Mouse (Mus musculus): ENCODE results near the gene Il21r. TPM values are rescaled to one million over a fixed set of nuclear protein-coding genes. Genes with fewer than 3 reads are reported as not detected.

Il21r gene
- 0.49 and 0.55 TPM in 2 replicates for polyA plus RNA-seq (2015; fragmentation: Nextera tagmentation; extraction: Ambion mirVana)

- H3K4me3 ChIP-seq: no peak within 1 kb of the TSS
- H3K4me1 ChIP-seq: no peaks in the 10 kb centered on the region
- H3K9me3 ChIP-seq: no peaks in the 10 kb centered on the region
- no peak within 1 kb of the TSS for H3K27ac ChIP-seq
- WGBS: 74% methylated on average over 11 of the region's 11 CpGs
- H3K4me2 ChIP-seq (replicated peaks): no peak within 1 kb of the TSS
- H3K27me3 ChIP-seq: no peaks in the 10 kb centered on the region; the same call in 1 of the 2 replicates
- peak within 1 kb of the TSS; percentile 13; the same call in 1 of the 2 replicates for H3K9ac ChIP-seq
- no peak for ATAC-seq (ENCODE audit: low FRiP score, low read depth)
- H3K36me3 ChIP-seq: no peaks in the 10 kb centered on the region
Observed at GRCm38 (mm10) chr7:125603185-125603631, at the start of gene Il21r. TSS of gene Il21r (plus strand) at chr7:125603429.

DNA sequence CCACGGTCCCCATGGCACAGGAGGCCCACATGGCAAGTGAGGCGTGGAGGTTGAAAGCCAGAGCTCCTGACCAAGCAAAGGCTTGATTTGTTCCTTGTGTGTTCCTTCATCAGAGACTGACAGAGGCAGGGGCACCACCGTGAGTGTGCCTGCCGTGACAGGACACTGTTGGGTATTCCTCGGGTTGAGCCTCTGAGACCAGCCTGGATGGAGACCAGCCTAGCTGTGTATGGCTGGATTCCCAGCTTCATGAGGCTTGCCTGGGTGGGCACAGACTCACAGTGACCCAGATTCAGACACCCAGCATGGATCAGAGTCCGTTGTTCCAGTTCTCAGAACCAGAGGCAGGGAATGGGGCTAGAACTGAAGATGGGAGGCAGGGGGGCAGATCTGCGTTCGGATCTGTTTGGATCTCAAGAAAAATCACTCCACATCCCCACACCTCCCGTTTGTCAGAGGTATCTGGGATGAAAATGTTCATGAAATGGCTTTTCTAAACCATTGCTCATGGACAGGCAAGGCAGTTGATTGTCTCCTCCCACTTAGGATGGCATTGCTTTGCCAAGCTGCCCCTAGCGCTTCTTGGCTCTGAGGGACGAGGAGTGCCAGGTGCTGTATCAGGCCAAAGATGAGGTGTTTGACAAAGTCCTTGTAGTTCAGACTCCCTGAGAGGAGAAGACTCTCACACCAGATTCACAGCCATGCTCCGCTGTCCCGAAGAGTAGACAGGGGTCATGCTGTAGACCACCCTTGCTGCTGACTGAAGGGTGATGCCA lies 49.4 kb upstream of the Il21r start:
- 0 out of 2 replicates have a peak overlapping the region, but pooled peaks have one; percentile 63 for H3K4me3 ChIP-seq
- 82% methylated on average over 13 of the region's 13 CpGs for WGBS
- H3K27me3 ChIP-seq: peaks cover 23% of the 10 kb centered on the region
- no peak overlapping the region for H3K27ac ChIP-seq
- no peak for ATAC-seq (ENCODE audit: low FRiP score, low read depth)
- H3K4me1 ChIP-seq: peaks cover 17% of the 10 kb centered on the region
- H3K9ac ChIP-seq: no peak overlapping the region
- peak overlapping the region; percentile 93; the same call in 1 of the 2 replicates for H3K4me2 ChIP-seq (replicated peaks)
- H3K9me3 ChIP-seq: no peaks in the 10 kb centered on the region
- no peaks in the 10 kb centered on the region for H3K36me3 ChIP-seq

- Histone ChIP-seq H3K4me1 (peaks cover 17% of the 10 kb centered on the region), H3K4me3 (no peak overlapping the region), H3K36me3 (no peaks in the 10 kb centered on the region), H3K27me3 (peaks cover 23% of the 10 kb centered on the region), H3K27ac (no peak overlapping the region), H3K9me3 (no peaks in the 10 kb centered on the region), H3K9ac (no peak overlapping the region), H3K4me2 (replicated peaks) (no peak overlapping the region)
- no peak for ATAC-seq (ENCODE audit: low FRiP score, low read depth)
- 88% methylated on average over 9 of the region's 9 CpGs for WGBS
Observed at GRCm38 (mm10) chr7:125554456-125555114, 48.6 kb upstream of the Il21r start.

GRCm38 (mm10) chr7:125555351-125555872 lies 47.8 kb upstream of the Il21r start:
- 81% methylated on average over 7 of the region's 7 CpGs for WGBS
- Histone ChIP-seq H3K4me1 (peaks cover 17% of the 10 kb centered on the region), H3K27ac (no peak overlapping the region), H3K4me2 (replicated peaks) (no peak overlapping the region), H3K9ac (no peak overlapping the region), H3K27me3 (peaks cover 23% of the 10 kb centered on the region), H3K9me3 (no peaks in the 10 kb centered on the region), H3K4me3 (no peak overlapping the region), H3K36me3 (no peaks in the 10 kb centered on the region)
- no peak for ATAC-seq (ENCODE audit: low FRiP score, low read depth)

DNA sequence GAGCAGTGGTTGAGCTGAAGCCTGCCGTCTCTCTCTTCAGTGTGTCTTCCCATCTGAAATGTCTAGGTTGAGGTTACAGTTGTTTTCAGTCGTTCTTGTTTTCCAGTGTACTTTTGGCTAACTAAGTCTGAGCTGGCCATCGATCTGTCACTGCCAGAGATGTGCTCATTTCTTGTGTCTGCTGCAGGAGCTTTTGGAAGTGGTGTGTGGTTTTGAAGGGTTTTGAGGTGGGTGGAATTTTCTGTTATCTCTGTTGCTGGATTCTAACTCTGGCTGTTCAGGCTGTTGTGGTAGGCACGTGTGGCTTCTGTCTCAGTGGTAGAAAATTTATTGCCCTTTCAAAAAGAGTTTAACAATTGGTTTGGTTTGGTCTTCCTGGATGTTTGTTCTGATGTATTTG lies 47.1 kb upstream of the Il21r start:
- H3K9me3 ChIP-seq: no peaks in the 10 kb centered on the region
- H3K27ac ChIP-seq: no peak overlapping the region
- 64% methylated on average over 4 of the region's 4 CpGs for WGBS
- no peak overlapping the region for H3K4me2 ChIP-seq (replicated peaks)
- no peak for ATAC-seq (ENCODE audit: low FRiP score, low read depth)
- H3K27me3 ChIP-seq: peaks cover 18% of the 10 kb centered on the region
- no peaks in the 10 kb centered on the region for H3K36me3 ChIP-seq
- H3K4me3 ChIP-seq: no peak overlapping the region
- H3K4me1 ChIP-seq: peaks cover 18% of the 10 kb centered on the region
- H3K9ac ChIP-seq: no peak overlapping the region

- Histone ChIP-seq H3K9me3 (no peaks in the 10 kb centered on the region), H3K27me3 (peaks cover 14% of the 10 kb centered on the region), H3K36me3 (no peaks in the 10 kb centered on the region), H3K4me1 (peaks cover 17% of the 10 kb centered on the region), H3K9ac (no peak overlapping the region), H3K27ac (no peak overlapping the region), H3K4me2 (replicated peaks) (no peak overlapping the region), H3K4me3 (no peak overlapping the region)
- WGBS: 54% methylated on average over 8 of the region's 8 CpGs
- ATAC-seq (ENCODE audit: low FRiP score, low read depth): no peak
Observed at GRCm38 (mm10) chr7:125556865-125557264, 46.4 kb upstream of the Il21r start.

DNA sequence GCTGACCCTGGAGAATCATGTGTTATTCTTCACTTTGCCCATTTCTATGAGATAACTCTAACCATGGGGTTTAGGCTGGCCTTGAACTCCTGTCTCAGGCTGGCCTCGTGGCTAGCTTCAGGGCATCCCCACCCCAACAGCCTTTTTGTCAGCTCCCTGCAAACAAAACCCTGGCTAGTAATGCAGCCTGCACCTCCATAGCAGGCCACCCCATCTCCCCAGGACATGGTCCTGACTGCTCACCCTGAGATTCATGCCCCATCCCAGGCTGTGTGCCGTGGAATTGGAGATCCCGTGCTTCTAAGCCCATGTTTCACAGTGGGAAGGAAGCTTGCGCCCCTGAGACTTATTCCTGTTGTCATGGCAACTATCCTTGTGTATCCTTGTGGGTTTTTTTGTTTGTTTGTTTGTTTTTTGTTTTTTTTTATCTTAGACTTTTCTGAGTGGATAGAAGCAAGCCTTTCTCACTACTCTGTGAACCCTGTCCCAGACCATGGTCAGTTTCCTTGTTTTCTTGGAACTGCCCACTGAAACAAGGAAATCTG lies 44.8 kb upstream of the Il21r start:
- 64% methylated on average over 4 of the region's 4 CpGs for WGBS
- no peaks in the 10 kb centered on the region for H3K36me3 ChIP-seq
- no peak overlapping the region for H3K27ac ChIP-seq
- no peak overlapping the region for H3K4me3 ChIP-seq
- H3K9me3 ChIP-seq: no peaks in the 10 kb centered on the region
- no peak for ATAC-seq (ENCODE audit: low FRiP score, low read depth)
- H3K4me1 ChIP-seq: peaks cover 26% of the 10 kb centered on the region; the same call in 1 of the 2 replicates
- no peak overlapping the region for H3K9ac ChIP-seq
- H3K4me2 ChIP-seq (replicated peaks): no peak overlapping the region
- H3K27me3 ChIP-seq: peaks cover 3% of the 10 kb centered on the region

- Histone ChIP-seq H3K4me1 (peaks cover 26% of the 10 kb centered on the region; the same call in 1 of the 2 replicates), H3K9ac (no peak overlapping the region), H3K9me3 (no peaks in the 10 kb centered on the region), H3K27ac (no peak overlapping the region), H3K4me3 (no peak overlapping the region), H3K36me3 (no peaks in the 10 kb centered on the region), H3K27me3 (no peaks in the 10 kb centered on the region), H3K4me2 (replicated peaks) (no peak overlapping the region)
- ATAC-seq (ENCODE audit: low FRiP score, low read depth): no peak
- 63% methylated on average over 5 of the region's 5 CpGs for WGBS
Observed at GRCm38 (mm10) chr7:125558997-125559396, 44.2 kb upstream of the Il21r start.

GRCm38 (mm10) chr7:125559537-125559936 lies 43.7 kb upstream of the Il21r start:
- Histone ChIP-seq H3K36me3 (no peaks in the 10 kb centered on the region), H3K9ac (no peak overlapping the region), H3K4me1 (peaks cover 26% of the 10 kb centered on the region; the same call in 1 of the 2 replicates), H3K27ac (no peak overlapping the region), H3K27me3 (no peaks in the 10 kb centered on the region), H3K4me2 (replicated peaks) (no peak overlapping the region), H3K9me3 (no peaks in the 10 kb centered on the region), H3K4me3 (no peak overlapping the region)
- no peak for ATAC-seq (ENCODE audit: low FRiP score, low read depth)
- WGBS: 82% methylated on average over 10 of the region's 10 CpGs

- no peak overlapping the region for H3K9ac ChIP-seq
- no peaks in the 10 kb centered on the region for H3K36me3 ChIP-seq
- no peaks in the 10 kb centered on the region for H3K9me3 ChIP-seq
- H3K27me3 ChIP-seq: no peaks in the 10 kb centered on the region
- WGBS: 87% methylated on average over 7 of the region's 7 CpGs
- ATAC-seq (ENCODE audit: low FRiP score, low read depth): no peak
- no peak overlapping the region for H3K4me2 ChIP-seq (replicated peaks)
- no peak overlapping the region for H3K27ac ChIP-seq
- no peak overlapping the region for H3K4me3 ChIP-seq
- H3K4me1 ChIP-seq: peaks cover 26% of the 10 kb centered on the region; the same call in 1 of the 2 replicates
Observed at GRCm38 (mm10) chr7:125560146-125560785, 43.0 kb upstream of the Il21r start.

DNA sequence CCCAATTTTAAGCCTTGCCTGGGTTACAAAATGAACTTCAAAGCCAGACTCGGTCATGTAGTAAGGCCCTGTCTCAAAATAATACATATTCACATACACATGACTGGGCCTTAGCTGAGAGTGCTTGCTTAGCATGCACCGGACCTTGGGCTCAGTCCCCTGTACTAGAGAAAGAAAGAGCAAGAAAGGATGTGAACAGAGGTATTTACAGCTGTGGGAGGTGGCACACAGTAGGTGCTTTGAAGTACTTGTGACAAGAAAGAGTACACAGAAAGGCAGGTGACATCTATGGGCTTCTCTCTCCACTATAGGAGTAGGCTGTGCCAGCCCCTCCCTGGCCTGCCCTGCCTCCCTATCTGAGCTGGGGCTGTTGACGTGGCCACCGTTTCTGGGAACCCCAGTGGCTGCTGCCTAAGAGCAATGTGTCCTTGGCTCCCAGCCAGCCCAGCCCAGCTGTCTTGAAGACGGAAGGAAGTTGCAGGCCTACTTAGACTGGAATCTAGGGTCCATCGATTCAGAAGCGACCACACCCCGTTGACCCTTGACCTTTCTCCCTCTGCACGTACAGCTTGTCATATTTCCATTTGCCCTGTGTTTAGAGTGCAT lies 42.0 kb upstream of the Il21r start:
- H3K36me3 ChIP-seq: no peaks in the 10 kb centered on the region
- peaks cover 26% of the 10 kb centered on the region; the same call in 1 of the 2 replicates for H3K4me1 ChIP-seq
- H3K27ac ChIP-seq: no peak overlapping the region
- H3K4me3 ChIP-seq: no peak overlapping the region
- no peak for ATAC-seq (ENCODE audit: low FRiP score, low read depth)
- no peaks in the 10 kb centered on the region for H3K27me3 ChIP-seq
- WGBS: 57% methylated on average over 9 of the region's 9 CpGs
- no peaks in the 10 kb centered on the region for H3K9me3 ChIP-seq
- H3K9ac ChIP-seq: no peak overlapping the region
- no peak overlapping the region for H3K4me2 ChIP-seq (replicated peaks)

All from limb, embryonic 13.5 days (tissue).